Mouse (Mus musculus) megakaryocyte, embryonic 14.5 days (primary cell): Measurements from ENCODE around the gene Sept6.

Experiments
- FLI1 ChIP-seq: IDR thresholded peaks from 2 replicates; pipeline ENCODE4 v1.6.1; 2012; ENCODE audit warnings: low read length, inconsistent platforms, mixed read lengths
- GATA1 ChIP-seq: IDR thresholded peaks from 3 replicates; pipeline ENCODE4 v1.6.1; 2012; ENCODE audit warnings: mixed read lengths, low read length, inconsistent platforms, borderline replicate concordance

DNA sequence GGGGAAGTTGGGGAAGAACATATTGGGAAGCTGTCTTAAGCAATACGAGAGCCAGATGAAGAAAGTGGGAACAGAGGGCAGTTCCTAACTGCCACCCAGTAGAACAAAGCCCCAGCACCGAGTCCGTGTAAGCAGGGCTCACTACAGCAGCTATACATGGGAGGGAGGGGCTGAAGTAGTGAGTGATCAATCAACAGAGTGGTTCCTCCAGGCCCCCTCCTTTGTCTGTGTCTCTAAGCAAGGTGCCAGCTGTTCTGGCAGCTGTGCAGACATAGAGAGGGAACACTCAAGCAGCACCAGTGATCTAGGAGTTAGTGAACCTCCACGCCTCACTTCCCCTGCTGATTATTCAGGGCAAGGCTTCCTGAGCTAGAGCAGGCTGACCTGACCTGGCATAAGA is 61.9 kb downstream of the Sept6 start:
- TF ChIP-seq GATA1 (no peak), FLI1 (no peak)
